Mouse (Mus musculus): Measurements from ENCODE around the gene Wbp1. TPM values are rescaled to one million over a fixed set of nuclear protein-coding genes. Genes with fewer than 3 reads are reported as not detected.
A peak's percentile ranks its signal among the peaks of the same experiment; 100 is the strongest.
"Not testable (repeated sequence)": the region's sequence is repeated elsewhere in the genome, so short reads cannot be mapped to it uniquely, and the experiment has no call there.

Gene Wbp1
- 10 to 100 TPM; 43.3 to 45.6 TPM for total RNA-seq (2021)
- long read RNA-seq, experiment 1, transcript Wbp1-201 (5 exons, 1,419 nt): major isoform, 17 of 45 reads
- long read RNA-seq, experiment 1, partial matches to known transcripts: 5 of 45 reads
- long read RNA-seq, experiment 1, other reads (novel, unspliced or antisense): 16 of 45 reads
- long read RNA-seq, experiment 2, transcript Wbp1-202 (4 exons, 1,314 nt): minor isoform, 6 of 71 reads
- long read RNA-seq, experiment 2, transcript Wbp1-201 (5 exons, 1,419 nt): major isoform, 24 of 71 reads
- long read RNA-seq, experiment 2, transcript Wbp1-207 (5 exons, 981 nt): minor isoform, 6 of 71 reads
- long read RNA-seq, experiment 2, partial matches to known transcripts: 1 of 71 reads
- long read RNA-seq, experiment 2, other reads (novel, unspliced or antisense): 33 of 71 reads

- TF ChIP-seq CTCF (IDR thresholded peaks at IDR 0.05): peak; percentile 12; the same call in 1 of the 2 replicates
- H3K4me3 ChIP-seq: peak within 1 kb of the TSS; percentile 89
- intact Hi-C loops (cut with DNase I): no loop called here
- H3K27ac ChIP-seq: peak within 1 kb of the TSS; percentile 87
- DNase-seq: peak; percentile 94
Observed at GRCm38 (mm10) chr6:83120930-83121862, at the start of gene Wbp1. TSS of gene Wbp1 (minus strand) at chr6:83121559.

GRCm38 (mm10) chr6:83171063-83171462 lies 49.7 kb upstream of the Wbp1 start:
- intact Hi-C loops (cut with DNase I): no loop called here
- TF ChIP-seq CTCF (IDR thresholded peaks at IDR 0.05): no peak
- no peak for DNase-seq
- H3K27ac ChIP-seq: no peak overlapping the region
- no peak overlapping the region for H3K4me3 ChIP-seq

GRCm38 (mm10) chr6:83169872-83170271 lies 48.5 kb upstream of the Wbp1 start:
- H3K4me3 ChIP-seq: peak overlapping the region; percentile 24; the same call in 1 of the 2 replicates
- no peak for TF ChIP-seq CTCF (IDR thresholded peaks at IDR 0.05)
- DNase-seq: peak; percentile 59
- intact Hi-C loops (cut with DNase I): no loop called here
- peak overlapping the region; percentile 65 for H3K27ac ChIP-seq

- H3K27ac ChIP-seq: peak overlapping the region; percentile 98
- DNase-seq: no peak
- H3K4me3 ChIP-seq: peak overlapping the region; percentile 90
- intact Hi-C loops (cut with DNase I): no loop called here
- no peak for TF ChIP-seq CTCF (IDR thresholded peaks at IDR 0.05)
Observed at GRCm38 (mm10) chr6:83166243-83166630, 44.9 kb upstream of the Wbp1 start.

GRCm38 (mm10) chr6:83165607-83166242 lies 44.4 kb upstream of the Wbp1 start, which contains the start of gene Dctn1:
TSS of gene Dctn1 (plus strand) at chr6:83165920.
- intact Hi-C loops (cut with DNase I): loop anchor here (2.0 kb wide), 1 partner anchor 103 kb away; no protein-coding TSS in a partner anchor
- TF ChIP-seq CTCF (IDR thresholded peaks at IDR 0.05): peak; percentile 90
- Histone ChIP-seq H3K27ac (peak within 1 kb of the TSS; percentile 98), H3K4me3 (peak within 1 kb of the TSS; percentile 90)
- peak; percentile 97 for DNase-seq

GRCm38 (mm10) chr6:83165026-83165606 lies 43.8 kb upstream of the Wbp1 start:
- Histone ChIP-seq H3K4me3 (peak overlapping the region; percentile 90), H3K27ac (peak overlapping the region; percentile 98)
- intact Hi-C loops (cut with DNase I): loop anchor here (2.0 kb wide), 1 partner anchor 104 kb away; no protein-coding TSS in a partner anchor
- no peak for DNase-seq
- no peak for TF ChIP-seq CTCF (IDR thresholded peaks at IDR 0.05)

GRCm38 (mm10) chr6:83162701-83163100 lies 41.3 kb upstream of the Wbp1 start:
- intact Hi-C loops (cut with DNase I): loop anchor here (5.0 kb wide), 2 partner anchors 105 to 165 kb away; partner anchors contain the start of genes Dqx1 and Htra2
- peak; percentile 64 for DNase-seq
- H3K4me3 ChIP-seq: peak overlapping the region; percentile 73
- H3K27ac ChIP-seq: peak overlapping the region; percentile 20
- TF ChIP-seq CTCF (IDR thresholded peaks at IDR 0.05): peak; percentile 71

- DNase-seq: peak; percentile 63
- intact Hi-C loops (cut with DNase I): loop anchor here (5.0 kb wide), 2 partner anchors 105 to 165 kb away; partner anchors contain the start of genes Dqx1 and Htra2
- peak overlapping the region; percentile 20 for H3K27ac ChIP-seq
- no peak for TF ChIP-seq CTCF (IDR thresholded peaks at IDR 0.05)
- peak overlapping the region; percentile 73 for H3K4me3 ChIP-seq
Observed at GRCm38 (mm10) chr6:83161921-83162641, 40.7 kb upstream of the Wbp1 start.

- DNase-seq: no peak
- no peak overlapping the region for H3K27ac ChIP-seq
- peak overlapping the region; percentile 73 for H3K4me3 ChIP-seq
- intact Hi-C loops (cut with DNase I): loop anchor here (5.0 kb wide), 2 partner anchors 104 to 164 kb away; partner anchors contain the start of genes Dqx1 and Htra2
- no peak for TF ChIP-seq CTCF (IDR thresholded peaks at IDR 0.05)
Observed at GRCm38 (mm10) chr6:83161442-83161841, 40.1 kb upstream of the Wbp1 start.

- H3K4me3 ChIP-seq; intact Hi-C loops (cut with DNase I): not testable (repeated sequence)
- peak; percentile 65 for TF ChIP-seq CTCF (IDR thresholded peaks at IDR 0.05)
Observed at GRCm38 (mm10) chr6:83159456-83159855, 38.1 kb upstream of the Wbp1 start.

GRCm38 (mm10) chr6:83156259-83156684 lies 34.9 kb upstream of the Wbp1 start, which contains the start of the genes Wdr54 and 1700003E16Rik:
TSS of gene Wdr54 (minus strand) at chr6:83156397.
TSS of gene 1700003E16Rik (plus strand) at chr6:83156404.
- TF ChIP-seq CTCF (IDR thresholded peaks at IDR 0.05): no peak
- Histone ChIP-seq H3K4me3 (peak within 1 kb of the TSS; percentile 78), H3K27ac (peak within 1 kb of the TSS; percentile 48; the same call in 1 of the 2 replicates)
- intact Hi-C loops (cut with DNase I): loop anchor here (2.0 kb wide), 1 partner anchor 37 kb away; no protein-coding TSS in a partner anchor
- peak; percentile 66 for DNase-seq

More at GRCm38 (mm10) chr6:83159456-83159855, 38.1 kb upstream of the Wbp1 start:
- not testable (repeated sequence) for DNase-seq, H3K27ac ChIP-seq

Measured in gastrocnemius, adult 2 months (tissue).